Mouse (Mus musculus) cortical plate, adult 2 months (tissue): ENCODE measurements around the gene Gdf3.

ENCODE experiments used
- CTCF ChIP-seq: fragments of 200-500 bp; IDR thresholded peaks from 2 replicates; pipeline ENCODE4 v1.5.1; 2011; ENCODE audit warnings: mild to moderate bottlenecking, control low read depth, low read length; ENCODE audit not compliant: insufficient read depth; ENCODE audit errors: extremely low read depth
- POLR2A ChIP-seq: fragments of 200-500 bp; IDR thresholded peaks from 2 replicates; pipeline ENCODE4 v1.6.1; 2011; ENCODE audit warnings: mild to moderate bottlenecking, low read length, control low read depth; ENCODE audit not compliant: insufficient read depth; ENCODE audit errors: extremely low read depth

DNA sequence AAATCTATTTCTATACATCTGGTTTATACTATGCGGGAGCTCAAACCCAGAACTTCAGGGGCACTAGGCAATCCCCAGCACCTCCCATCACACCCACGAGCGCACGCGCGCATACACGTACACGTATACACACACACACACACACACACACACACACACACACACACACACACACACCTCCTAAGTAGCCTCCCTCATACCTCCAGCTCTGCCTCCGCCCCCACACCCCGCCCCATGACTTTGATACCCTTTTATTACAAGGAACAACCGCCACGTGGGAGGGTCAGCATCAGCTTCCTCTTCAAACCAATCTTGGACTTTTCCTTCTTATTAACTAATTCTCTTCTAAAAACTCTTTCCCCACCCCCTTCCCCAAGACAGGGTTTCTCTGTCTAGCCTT lies 2.2 kb downstream of the Gdf3 start:
- TF ChIP-seq CTCF (no peak), POLR2A (no peak)
